Mouse (Mus musculus): Measurements from ENCODE around the gene Wdr20. TPM values are rescaled to one million over a fixed set of nuclear protein-coding genes. Genes with fewer than 3 reads are reported as not detected.
A peak's percentile ranks its signal among the peaks of the same experiment; 100 is the strongest.

Wdr20 gene
- polyA plus RNA-seq, 1 experiment = 15.0 TPM

- no peaks in the 10 kb centered on the region; the same call in 1 of the 2 replicates for H3K36me3 ChIP-seq (ENCODE audit: control insufficient read depth, insufficient read depth, low read length)
- peak overlapping the region; percentile 80 for H3K4me3 ChIP-seq (ENCODE audit: control insufficient read depth, low read depth, low read length)
- H3K27ac ChIP-seq (ENCODE audit: control insufficient read depth, insufficient read depth, low read depth, low read length) = peak overlapping the region; percentile 15
- peaks cover 31% of the 10 kb centered on the region for H3K4me1 ChIP-seq (ENCODE audit: control insufficient read depth, insufficient read depth, low read length)
- no peak for TF ChIP-seq POLR2A (IDR thresholded peaks at IDR 0.05; ENCODE audit: control insufficient read depth, low read depth, low read length)
- TF ChIP-seq CTCF (IDR thresholded peaks at IDR 0.05; ENCODE audit: control insufficient read depth, insufficient read depth, insufficient replicate concordance, low read depth, low read length) = no peak
- H3K27me3 ChIP-seq (ENCODE audit: control insufficient read depth, insufficient read depth, low read length) = no peaks in the 10 kb centered on the region
Observed at GRCm38 (mm10) chr12:110844227-110845130, 106.7 kb downstream of the Wdr20 start.

- peak overlapping the region; percentile 76 for H3K27ac ChIP-seq (ENCODE audit: control insufficient read depth, insufficient read depth, low read depth, low read length)
- TF ChIP-seq POLR2A (IDR thresholded peaks at IDR 0.05; ENCODE audit: control insufficient read depth, low read depth, low read length) (peak; percentile 38; the same call in 1 of the 2 replicates), CTCF (IDR thresholded peaks at IDR 0.05; ENCODE audit: control insufficient read depth, insufficient read depth, insufficient replicate concordance, low read depth, low read length) (no peak)
Observed at GRCm38 (mm10) chr12:110845131-110845880, 107.6 kb downstream of the Wdr20 start.

DNA sequence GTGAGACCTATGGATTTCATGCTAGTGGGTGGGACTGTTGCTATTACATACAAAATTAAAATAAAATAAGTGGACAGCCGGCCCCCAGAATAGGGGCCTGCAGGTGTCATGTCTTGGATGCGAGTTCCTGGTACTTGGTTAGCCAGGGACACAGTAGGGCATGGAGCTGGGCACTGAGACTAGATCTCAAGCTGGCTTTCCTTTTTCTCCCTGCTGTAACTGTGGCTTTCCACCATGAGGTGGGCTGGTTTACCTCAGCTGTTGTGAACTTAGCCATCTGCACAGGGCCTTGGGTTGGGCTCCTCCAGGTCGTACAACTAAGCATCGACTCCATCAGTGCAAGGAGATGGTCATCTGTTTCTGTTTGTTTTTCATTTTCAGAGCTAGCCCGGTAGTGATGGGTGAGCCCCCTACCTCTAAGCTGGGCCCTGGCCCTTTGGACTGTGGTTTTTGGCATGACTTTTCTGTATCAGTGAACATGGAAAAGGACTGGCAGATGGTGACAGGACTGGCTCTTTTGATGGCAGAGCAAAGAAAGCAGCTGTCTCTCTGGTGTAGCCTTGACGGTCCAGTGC is 108.5 kb downstream of the Wdr20 start:
- no peaks in the 10 kb centered on the region for H3K36me3 ChIP-seq (ENCODE audit: control insufficient read depth, insufficient read depth, low read length)
- no peak overlapping the region for H3K4me3 ChIP-seq (ENCODE audit: control insufficient read depth, low read depth, low read length)
- TF ChIP-seq POLR2A (IDR thresholded peaks at IDR 0.05; ENCODE audit: control insufficient read depth, low read depth, low read length) (no peak), CTCF (IDR thresholded peaks at IDR 0.05; ENCODE audit: control insufficient read depth, insufficient read depth, insufficient replicate concordance, low read depth, low read length) (no peak)
- H3K4me1 ChIP-seq (ENCODE audit: control insufficient read depth, insufficient read depth, low read length) = peaks cover 37% of the 10 kb centered on the region
- H3K27ac ChIP-seq (ENCODE audit: control insufficient read depth, insufficient read depth, low read depth, low read length) = no peak overlapping the region
- no peaks in the 10 kb centered on the region for H3K27me3 ChIP-seq (ENCODE audit: control insufficient read depth, insufficient read depth, low read length)

More at GRCm38 (mm10) chr12:110845131-110845880, 107.6 kb downstream of the Wdr20 start:
- peak overlapping the region; percentile 80 for H3K4me3 ChIP-seq (ENCODE audit: control insufficient read depth, low read depth, low read length)
- no peaks in the 10 kb centered on the region; the same call in 1 of the 2 replicates for H3K36me3 ChIP-seq (ENCODE audit: control insufficient read depth, insufficient read depth, low read length)
- peaks cover 34% of the 10 kb centered on the region for H3K4me1 ChIP-seq (ENCODE audit: control insufficient read depth, insufficient read depth, low read length)
- no peaks in the 10 kb centered on the region for H3K27me3 ChIP-seq (ENCODE audit: control insufficient read depth, insufficient read depth, low read length)

DNA sequence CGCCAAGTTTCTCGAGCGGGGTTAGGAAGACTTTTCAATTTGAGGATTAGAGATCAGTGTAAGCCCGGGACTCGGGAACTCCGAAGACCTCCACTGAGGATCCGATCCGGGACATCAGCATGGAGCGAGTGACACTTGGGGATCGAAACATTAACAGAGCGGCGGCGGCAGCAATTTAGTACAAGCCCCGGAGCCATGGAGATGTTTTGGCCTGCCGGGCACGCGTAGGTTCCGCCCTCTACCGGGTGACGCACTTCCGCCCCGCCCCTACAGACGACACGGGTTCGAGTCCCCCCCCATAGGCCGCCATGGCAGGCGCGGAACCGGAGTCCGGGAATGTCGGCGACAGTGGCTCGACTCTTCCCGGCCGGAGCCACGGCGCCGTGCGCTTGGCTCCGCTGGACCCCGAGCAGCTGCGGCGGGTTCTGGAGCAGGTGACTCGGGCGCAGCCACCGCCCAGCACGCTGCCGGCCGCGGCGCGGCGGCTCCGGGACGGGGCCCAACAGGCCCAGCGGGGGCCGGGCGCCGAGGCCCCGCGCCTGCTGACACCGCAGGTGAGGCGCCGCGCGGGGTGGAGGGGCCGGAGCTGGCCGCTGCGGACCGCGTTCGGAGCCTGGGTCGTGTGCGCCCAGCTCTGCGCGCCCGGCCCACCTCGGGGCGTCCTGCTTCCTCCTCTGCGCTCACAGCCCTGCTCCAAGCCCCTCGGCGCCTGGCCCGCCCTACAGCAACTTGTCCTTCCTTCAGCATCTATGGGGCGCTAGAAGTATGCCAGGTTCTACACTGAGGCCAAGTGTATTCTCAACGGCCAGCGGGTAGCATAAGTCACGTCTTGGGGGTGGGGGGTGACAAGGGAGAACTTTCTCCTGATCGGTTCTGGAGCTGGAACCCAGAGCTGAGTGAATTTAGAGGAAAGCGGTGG is 112.5 kb downstream of the Wdr20 start, which contains the start of gene Zfp839:
Gene Zfp839, plus strand, starts transcription at position 244 of the 919 bp plus-strand sequence.
- Histone ChIP-seq H3K36me3 (ENCODE audit: control insufficient read depth, insufficient read depth, low read length) (no peaks in the 10 kb centered on the region), H3K27me3 (ENCODE audit: control insufficient read depth, insufficient read depth, low read length) (no peaks in the 10 kb centered on the region), H3K4me1 (ENCODE audit: control insufficient read depth, insufficient read depth, low read length) (peaks cover 23% of the 10 kb centered on the region), H3K4me3 (ENCODE audit: control insufficient read depth, low read depth, low read length) (peak within 1 kb of the TSS; percentile 96), H3K27ac (ENCODE audit: control insufficient read depth, insufficient read depth, low read depth, low read length) (peak within 1 kb of the TSS; percentile 79)
- no peak for TF ChIP-seq CTCF (IDR thresholded peaks at IDR 0.05; ENCODE audit: control insufficient read depth, insufficient read depth, insufficient replicate concordance, low read depth, low read length)
- TF ChIP-seq POLR2A (IDR thresholded peaks at IDR 0.05; ENCODE audit: control insufficient read depth, low read depth, low read length) = peak; percentile 68

- Histone ChIP-seq H3K27me3 (ENCODE audit: control insufficient read depth, insufficient read depth, low read length) (no peaks in the 10 kb centered on the region), H3K36me3 (ENCODE audit: control insufficient read depth, insufficient read depth, low read length) (no peaks in the 10 kb centered on the region), H3K4me1 (ENCODE audit: control insufficient read depth, insufficient read depth, low read length) (peaks cover 17% of the 10 kb centered on the region), H3K4me3 (ENCODE audit: control insufficient read depth, low read depth, low read length) (peak overlapping the region; percentile 96), H3K27ac (ENCODE audit: control insufficient read depth, insufficient read depth, low read depth, low read length) (no peak overlapping the region; the same call in 1 of the 2 replicates)
- TF ChIP-seq CTCF (IDR thresholded peaks at IDR 0.05; ENCODE audit: control insufficient read depth, insufficient read depth, insufficient replicate concordance, low read depth, low read length) = no peak
- TF ChIP-seq POLR2A (IDR thresholded peaks at IDR 0.05; ENCODE audit: control insufficient read depth, low read depth, low read length) = no peak
Observed at GRCm38 (mm10) chr12:110850929-110851256, 113.1 kb downstream of the Wdr20 start.

DNA sequence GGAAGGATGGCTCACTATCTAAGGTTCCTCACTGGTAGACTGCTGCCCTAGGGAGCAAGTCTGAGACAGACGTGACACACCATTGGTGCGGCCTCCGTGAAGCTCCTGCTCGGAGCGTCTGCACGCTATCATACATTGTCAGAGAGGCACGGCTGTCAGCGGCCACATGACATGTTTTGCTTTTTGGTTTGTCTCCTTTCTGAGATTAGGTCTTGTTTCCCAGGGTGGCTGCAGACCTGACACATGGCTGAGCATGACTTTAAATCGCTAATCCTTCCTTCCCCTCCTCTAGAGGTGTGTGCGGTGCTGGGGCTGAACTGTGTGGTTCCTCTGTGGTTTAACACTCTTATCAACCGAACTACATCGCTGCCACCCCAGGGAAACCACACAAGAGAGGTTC is 113.7 kb downstream of the Wdr20 start:
- no peak for TF ChIP-seq POLR2A (IDR thresholded peaks at IDR 0.05; ENCODE audit: control insufficient read depth, low read depth, low read length)
- peaks cover 12% of the 10 kb centered on the region for H3K4me1 ChIP-seq (ENCODE audit: control insufficient read depth, insufficient read depth, low read length)
- H3K4me3 ChIP-seq (ENCODE audit: control insufficient read depth, low read depth, low read length) = peak overlapping the region; percentile 1; the same call in 1 of the 2 replicates
- H3K36me3 ChIP-seq (ENCODE audit: control insufficient read depth, insufficient read depth, low read length) = peaks cover 1% of the 10 kb centered on the region; the same call in 1 of the 2 replicates
- H3K27ac ChIP-seq (ENCODE audit: control insufficient read depth, insufficient read depth, low read depth, low read length) = peak overlapping the region; percentile 29
- H3K27me3 ChIP-seq (ENCODE audit: control insufficient read depth, insufficient read depth, low read length) = no peaks in the 10 kb centered on the region

Data from testis, adult 2 months (tissue).